Mouse (Mus musculus): ENCODE results near the gene Atp6v1b1.

Gene Atp6v1b1

GRCm38 (mm10) chr6:83715461-83716196 is 27.2 kb upstream of the Atp6v1b1 start:
- no peak for DNase-seq

- no peak for DNase-seq
These were observed 25.8 kb upstream of the Atp6v1b1 start for GRCm38 (mm10) chr6:83717026-83717425.

GRCm38 (mm10) chr6:83722526-83722925 is 20.3 kb upstream of the Atp6v1b1 start:
- DNase-seq, result no peak

GRCm38 (mm10) chr6:83727178-83727577 is 15.6 kb upstream of the Atp6v1b1 start:
- no peak for DNase-seq

- no peak for DNase-seq
These were observed 14.3 kb upstream of the Atp6v1b1 start for GRCm38 (mm10) chr6:83728488-83728887.

- DNase-seq, result no peak
These were observed 13.3 kb upstream of the Atp6v1b1 start for GRCm38 (mm10) chr6:83729350-83729970.

GRCm38 (mm10) chr6:83731128-83731527 is 11.7 kb upstream of the Atp6v1b1 start:
- DNase-seq, result peak; percentile 78

- DNase-seq, result no peak
These were observed 5.5 kb upstream of the Atp6v1b1 start for GRCm38 (mm10) chr6:83737311-83737710.

GRCm38 (mm10) chr6:83738596-83738995 is 4.2 kb upstream of the Atp6v1b1 start:
- DNase-seq, result no peak

GRCm38 (mm10) chr6:83743212-83743611 is 422 bp downstream of the Atp6v1b1 start:
- DNase-seq, result no peak

GRCm38 (mm10) chr6:83744126-83744525 is 1.3 kb downstream of the Atp6v1b1 start:
- DNase-seq, result peak; percentile 73

GRCm38 (mm10) chr6:83744557-83744956 is 1.8 kb downstream of the Atp6v1b1 start:
- DNase-seq, result peak; percentile 33

- no peak for DNase-seq
These were observed 2.7 kb downstream of the Atp6v1b1 start for GRCm38 (mm10) chr6:83745466-83745865.

- DNase-seq, result no peak
These were observed 6.5 kb downstream of the Atp6v1b1 start for GRCm38 (mm10) chr6:83749286-83749685.

- peak; percentile 65 for DNase-seq
These were observed 7.4 kb downstream of the Atp6v1b1 start for GRCm38 (mm10) chr6:83750171-83750684.

GRCm38 (mm10) chr6:83756051-83756450 is 13.3 kb downstream of the Atp6v1b1 start:
- no peak for DNase-seq

GRCm38 (mm10) chr6:83762344-83762743 is 19.6 kb downstream of the Atp6v1b1 start, which contains the start of gene Ankrd53:
Gene Ankrd53, plus strand, starts transcription at chr6:83762644.
- DNase-seq, result no peak

GRCm38 (mm10) chr6:83762880-83763431 is 20.2 kb downstream of the Atp6v1b1 start:
- peak; percentile 62 for DNase-seq

- DNase-seq, result no peak
These were observed 24.2 kb downstream of the Atp6v1b1 start for GRCm38 (mm10) chr6:83766982-83767381.

- no peak for DNase-seq
These were observed 25.7 kb downstream of the Atp6v1b1 start for GRCm38 (mm10) chr6:83768485-83768884.

GRCm38 (mm10) chr6:83774126-83774525 is 31.3 kb downstream of the Atp6v1b1 start:
- DNase-seq, result no peak

- no peak for DNase-seq
These were observed 32.2 kb downstream of the Atp6v1b1 start for GRCm38 (mm10) chr6:83774781-83775563.

Measured in kidney, postnatal 14 days (tissue).